Mouse (Mus musculus): ENCODE data around the gene Ddx52. TPM values are rescaled to one million over a fixed set of nuclear protein-coding genes. Genes with fewer than 3 reads are reported as not detected.

Gene Ddx52
- polyA plus RNA-seq, 1 experiment from 2014 or later = 26.2 TPM

- Histone ChIP-seq H3K4me1 (ENCODE audit: control insufficient read depth, insufficient read depth, low read length) (peaks cover 5% of the 10 kb centered on the region; the same call in 1 of the 2 replicates), H3K4me3 (ENCODE audit: low read depth, low read length) (peak within 1 kb of the TSS; percentile 70), H3K36me3 (ENCODE audit: control insufficient read depth, insufficient read depth, low read length) (peaks cover 16% of the 10 kb centered on the region), H3K9me3 (replicated peaks; ENCODE audit: control insufficient read depth, low read length) (no peaks in the 10 kb centered on the region), H3K27me3 (ENCODE audit: control insufficient read depth, insufficient read depth, low read length) (no peaks in the 10 kb centered on the region), H3K9ac (ENCODE audit: low read depth, low read length) (peak within 1 kb of the TSS; percentile 87), H3K4me2 (peak within 1 kb of the TSS; percentile 79), H3K27ac (ENCODE audit: low read depth, low read length) (peak within 1 kb of the TSS; percentile 75; the same call in 1 of the 2 replicates)
- ATAC-seq (replicated peaks; ENCODE audit: insufficient number of reproducible peaks, low FRiP score, low TSS enrichment) = peak; percentile 93
- 2% methylated on average over 64 of the region's 76 CpGs for WGBS (ENCODE audit: insufficient replicate concordance)
Measured at GRCm38 (mm10) chr11:83963991-83964921, 22.4 kb downstream of the Ddx52 start, which contains the start of gene Synrg. Gene Synrg (plus strand): TSS chr11:83964428.

- Histone ChIP-seq H3K4me3 (ENCODE audit: low read depth, low read length) (no peak overlapping the region), H3K27me3 (ENCODE audit: control insufficient read depth, insufficient read depth, low read length) (no peaks in the 10 kb centered on the region), H3K9me3 (replicated peaks; ENCODE audit: control insufficient read depth, low read length) (no peaks in the 10 kb centered on the region), H3K36me3 (ENCODE audit: control insufficient read depth, insufficient read depth, low read length) (peaks cover 1% of the 10 kb centered on the region; the same call in 1 of the 2 replicates), H3K4me2 (no peak overlapping the region), H3K9ac (ENCODE audit: low read depth, low read length) (no peak overlapping the region), H3K4me1 (ENCODE audit: control insufficient read depth, insufficient read depth, low read length) (peaks cover 5% of the 10 kb centered on the region; the same call in 1 of the 2 replicates), H3K27ac (ENCODE audit: low read depth, low read length) (no peak overlapping the region)
- 42% methylated on average over 8 of the region's 8 CpGs for WGBS (ENCODE audit: insufficient replicate concordance)
- ATAC-seq (replicated peaks; ENCODE audit: insufficient number of reproducible peaks, low FRiP score, low TSS enrichment) = no peak
Measured at GRCm38 (mm10) chr11:83967436-83968204, 25.8 kb downstream of the Ddx52 start.

GRCm38 (mm10) chr11:83968205-83968575 is 26.3 kb downstream of the Ddx52 start:
- Histone ChIP-seq H3K4me3 (ENCODE audit: low read depth, low read length) (no peak overlapping the region), H3K36me3 (ENCODE audit: control insufficient read depth, insufficient read depth, low read length) (no peaks in the 10 kb centered on the region; the same call in 1 of the 2 replicates), H3K9me3 (replicated peaks; ENCODE audit: control insufficient read depth, low read length) (no peaks in the 10 kb centered on the region), H3K4me1 (ENCODE audit: control insufficient read depth, insufficient read depth, low read length) (peaks cover 5% of the 10 kb centered on the region; the same call in 1 of the 2 replicates), H3K4me2 (no peak overlapping the region), H3K27ac (ENCODE audit: low read depth, low read length) (no peak overlapping the region), H3K27me3 (ENCODE audit: control insufficient read depth, insufficient read depth, low read length) (no peaks in the 10 kb centered on the region), H3K9ac (ENCODE audit: low read depth, low read length) (no peak overlapping the region)
- WGBS (ENCODE audit: insufficient replicate concordance) = 77% methylated on average over 6 of the region's 6 CpGs
- no peak for ATAC-seq (replicated peaks; ENCODE audit: insufficient number of reproducible peaks, low FRiP score, low TSS enrichment)

- H3K4me1 ChIP-seq (ENCODE audit: control insufficient read depth, insufficient read depth, low read length) = peaks cover 3% of the 10 kb centered on the region; the same call in 1 of the 2 replicates
- H3K27ac ChIP-seq (ENCODE audit: low read depth, low read length) = no peak overlapping the region
- H3K36me3 ChIP-seq (ENCODE audit: control insufficient read depth, insufficient read depth, low read length) = no peaks in the 10 kb centered on the region; the same call in 1 of the 2 replicates
- H3K9ac ChIP-seq (ENCODE audit: low read depth, low read length) = no peak overlapping the region
- no peak overlapping the region for H3K4me2 ChIP-seq
- H3K27me3 ChIP-seq (ENCODE audit: control insufficient read depth, insufficient read depth, low read length) = no peaks in the 10 kb centered on the region
- 90% methylated on average over 3 of the region's 3 CpGs for WGBS (ENCODE audit: insufficient replicate concordance)
- H3K9me3 ChIP-seq (replicated peaks; ENCODE audit: control insufficient read depth, low read length) = no peaks in the 10 kb centered on the region
- no peak overlapping the region for H3K4me3 ChIP-seq (ENCODE audit: low read depth, low read length)
- ATAC-seq (replicated peaks; ENCODE audit: insufficient number of reproducible peaks, low FRiP score, low TSS enrichment) = no peak
Measured at GRCm38 (mm10) chr11:83969040-83969439, 27.2 kb downstream of the Ddx52 start.

- Histone ChIP-seq H3K9me3 (replicated peaks; ENCODE audit: control insufficient read depth, low read length) (no peaks in the 10 kb centered on the region), H3K9ac (ENCODE audit: low read depth, low read length) (no peak overlapping the region), H3K27me3 (ENCODE audit: control insufficient read depth, insufficient read depth, low read length) (no peaks in the 10 kb centered on the region), H3K4me2 (no peak overlapping the region), H3K4me3 (ENCODE audit: low read depth, low read length) (no peak overlapping the region), H3K36me3 (ENCODE audit: control insufficient read depth, insufficient read depth, low read length) (peaks cover 9% of the 10 kb centered on the region), H3K4me1 (ENCODE audit: control insufficient read depth, insufficient read depth, low read length) (no peaks in the 10 kb centered on the region), H3K27ac (ENCODE audit: low read depth, low read length) (no peak overlapping the region)
- ATAC-seq (replicated peaks; ENCODE audit: insufficient number of reproducible peaks, low FRiP score, low TSS enrichment) = no peak
- WGBS (ENCODE audit: insufficient replicate concordance) = 77% methylated on average over 7 of the region's 7 CpGs
Measured at GRCm38 (mm10) chr11:83974561-83975346, 32.9 kb downstream of the Ddx52 start.

GRCm38 (mm10) chr11:83975488-83975887 is 33.6 kb downstream of the Ddx52 start:
- H3K27me3 ChIP-seq (ENCODE audit: control insufficient read depth, insufficient read depth, low read length) = no peaks in the 10 kb centered on the region

GRCm38 (mm10) chr11:83976236-83976977 is 34.5 kb downstream of the Ddx52 start:
- ATAC-seq (replicated peaks; ENCODE audit: insufficient number of reproducible peaks, low FRiP score, low TSS enrichment) = no peak
- Histone ChIP-seq H3K27ac (ENCODE audit: low read depth, low read length) (no peak overlapping the region), H3K36me3 (ENCODE audit: control insufficient read depth, insufficient read depth, low read length) (peaks cover 13% of the 10 kb centered on the region)

More at GRCm38 (mm10) chr11:83975488-83975887, 33.6 kb downstream of the Ddx52 start:
- 91% methylated on average over 1 of the region's 1 CpGs for WGBS (ENCODE audit: insufficient replicate concordance)
- Histone ChIP-seq H3K36me3 (ENCODE audit: control insufficient read depth, insufficient read depth, low read length) (peaks cover 13% of the 10 kb centered on the region), H3K27ac (ENCODE audit: low read depth, low read length) (no peak overlapping the region), H3K4me1 (ENCODE audit: control insufficient read depth, insufficient read depth, low read length) (no peaks in the 10 kb centered on the region), H3K4me2 (no peak overlapping the region), H3K9me3 (replicated peaks; ENCODE audit: control insufficient read depth, low read length) (no peaks in the 10 kb centered on the region), H3K4me3 (ENCODE audit: low read depth, low read length) (no peak overlapping the region), H3K9ac (ENCODE audit: low read depth, low read length) (no peak overlapping the region)
- ATAC-seq (replicated peaks; ENCODE audit: insufficient number of reproducible peaks, low FRiP score, low TSS enrichment) = no peak

More at GRCm38 (mm10) chr11:83976236-83976977, 34.5 kb downstream of the Ddx52 start:
- H3K4me1 ChIP-seq (ENCODE audit: control insufficient read depth, insufficient read depth, low read length) = no peaks in the 10 kb centered on the region
- WGBS (ENCODE audit: insufficient replicate concordance) = 89% methylated on average over 13 of the region's 13 CpGs
- no peak overlapping the region for H3K9ac ChIP-seq (ENCODE audit: low read depth, low read length)
- no peaks in the 10 kb centered on the region for H3K9me3 ChIP-seq (replicated peaks; ENCODE audit: control insufficient read depth, low read length)
- H3K27me3 ChIP-seq (ENCODE audit: control insufficient read depth, insufficient read depth, low read length) = no peaks in the 10 kb centered on the region
- no peak overlapping the region for H3K4me2 ChIP-seq
- no peak overlapping the region for H3K4me3 ChIP-seq (ENCODE audit: low read depth, low read length)
